Mouse (Mus musculus) brain, embryonic 14.5 days (tissue): ENCODE data around the gene Slc30a10.

ENCODE experiments used
- CTCF ChIP-seq: fragments of 200-500 bp; IDR thresholded peaks from 2 replicates; pipeline ENCODE4 v1.5.1; 2012; ENCODE audit warnings: inconsistent platforms, mild to moderate bottlenecking, moderate library complexity, borderline replicate concordance; ENCODE audit not compliant: insufficient read depth, insufficient read length; ENCODE audit errors: extremely low read depth
- POLR2A ChIP-seq: fragments of 200-500 bp; IDR thresholded peaks from 2 replicates; pipeline ENCODE4 v1.6.1; 2012; ENCODE audit warnings: mild to moderate bottlenecking, inconsistent platforms, borderline replicate concordance; ENCODE audit not compliant: poor library complexity, insufficient read depth, insufficient read length, severe bottlenecking; ENCODE audit errors: extremely low read depth

DNA sequence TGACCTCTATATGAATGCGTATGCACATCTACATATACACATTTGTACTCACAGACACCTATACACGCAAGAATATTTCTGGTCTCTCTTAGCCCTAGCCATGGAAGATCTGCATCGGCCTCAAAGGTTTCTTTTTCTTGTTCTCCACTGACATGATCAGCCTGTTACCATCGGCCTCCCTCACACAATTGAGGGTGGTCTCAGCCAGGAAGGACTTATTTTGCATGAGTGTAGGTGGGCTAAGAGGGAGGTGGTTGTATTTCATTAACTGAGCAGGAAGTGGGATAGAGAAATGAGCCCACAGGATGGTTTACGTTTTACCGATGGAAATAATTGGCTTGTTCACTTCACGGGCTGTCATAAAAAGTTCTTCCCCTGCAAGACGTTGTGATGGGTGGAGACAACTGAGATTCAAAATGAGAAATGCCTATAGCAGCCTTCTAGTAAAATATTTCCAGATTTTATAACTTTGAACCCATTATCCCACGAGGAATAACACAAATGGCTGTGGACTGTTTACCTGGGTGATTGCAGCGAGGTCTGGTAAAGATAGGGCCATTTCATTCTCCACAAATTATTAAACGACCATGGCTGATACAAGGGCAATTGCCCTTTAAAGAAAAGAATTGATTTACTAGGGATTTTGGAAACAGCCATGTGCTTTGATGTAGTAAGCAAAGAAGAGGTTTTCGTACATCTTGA lies 28.9 kb downstream of the Slc30a10 start:
- TF ChIP-seq CTCF: no peak
- TF ChIP-seq POLR2A: no peak
